8 mouse cellular contexts compared by ENCODE assay signal in the genomic region with DNA sequence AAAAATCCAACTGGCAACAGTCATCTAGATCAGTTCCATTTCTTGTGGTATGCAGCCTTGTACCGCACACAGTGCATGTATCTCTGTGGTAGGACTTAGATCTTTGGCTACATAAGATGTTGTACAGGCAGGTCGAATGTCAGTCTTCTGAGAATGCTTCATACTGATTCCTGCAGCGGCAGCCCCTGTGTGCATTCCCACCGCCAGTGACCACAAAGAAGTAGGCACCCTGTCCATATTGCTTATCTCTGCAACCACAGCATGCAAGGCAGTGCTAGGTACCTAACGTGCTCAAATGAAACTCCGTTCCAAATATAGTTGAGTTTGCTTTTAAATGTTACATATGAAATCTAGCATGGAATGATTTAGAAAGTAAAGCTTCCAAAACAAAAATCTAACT. TPM values are rescaled to one million over a fixed set of nuclear protein-coding genes. Genes with fewer than 3 reads are reported as not detected.
DNase-seq lines count a peak whose midpoint lies in the region; ATAC-seq and TF ChIP-seq lines count a peak whose summit lies in the region.

No protein-coding gene starts in this region.

- H3K4me1 ChIP-seq in lung, postnatal 0 days (ENCODE audit: insufficient read depth, low read depth, low read length), result 0 out of 2 replicates have a peak, but pooled peaks cover 4% of the 10 kb centered on the region
- H3K4me1 ChIP-seq in forebrain, embryonic 11.5 days (replicated peaks; ENCODE audit: control insufficient read depth, insufficient read depth, low read length), result no peaks in the 10 kb centered on the region
- H3K4me1 ChIP-seq in limb, embryonic 15.5 days, result peaks cover 6% of the 10 kb centered on the region; the same call in 1 of the 2 replicates
- H3K4me1 ChIP-seq in stomach, postnatal 0 days (replicated peaks; ENCODE audit: control insufficient read depth, insufficient read depth), result no peaks in the 10 kb centered on the region

- peak overlapping the region; percentile 75; the same call in 1 of the 2 replicates for H3K4me2 ChIP-seq in lung, postnatal 0 days (replicated peaks; ENCODE audit: low read depth, low read length)
- peak overlapping the region; percentile 79; the same call in 1 of the 2 replicates for H3K4me2 ChIP-seq in forebrain, embryonic 11.5 days (ENCODE audit: low read depth, low read length, severe bottlenecking)
- peak overlapping the region; percentile 54 for H3K4me2 ChIP-seq in limb, embryonic 15.5 days
- peak overlapping the region; percentile 67 for H3K4me2 ChIP-seq in stomach, postnatal 0 days (replicated peaks; ENCODE audit: low read depth)

- H3K9ac ChIP-seq in lung, postnatal 0 days (replicated peaks; ENCODE audit: low read depth), result peak overlapping the region; percentile 72
- H3K9ac ChIP-seq in forebrain, embryonic 11.5 days (ENCODE audit: low read length), result no peak overlapping the region
- no peak overlapping the region for H3K9ac ChIP-seq in limb, embryonic 15.5 days
- peak overlapping the region; percentile 94; the same call in 1 of the 2 replicates for H3K9ac ChIP-seq in stomach, postnatal 0 days (ENCODE audit: low read length)

- peak overlapping the region; percentile 92; the same call in 1 of the 2 replicates for H3K4me3 ChIP-seq in lung, postnatal 0 days (ENCODE audit: low read depth, low read length)
- H3K4me3 ChIP-seq in forebrain, embryonic 11.5 days (ENCODE audit: low read depth, low read length), result no peak overlapping the region; the same call in 1 of the 2 replicates
- H3K4me3 ChIP-seq in limb, embryonic 15.5 days, result peak overlapping the region; percentile 95
- peak overlapping the region; percentile 84 for H3K4me3 ChIP-seq in stomach, postnatal 0 days (ENCODE audit: low read depth, low read length)

- no peaks in the 10 kb centered on the region for H3K9me3 ChIP-seq in lung, postnatal 0 days (ENCODE audit: low read length)
- no peaks in the 10 kb centered on the region for H3K9me3 ChIP-seq in forebrain, embryonic 11.5 days (ENCODE audit: control insufficient read depth, low read length)
- H3K9me3 ChIP-seq in limb, embryonic 15.5 days, result no peaks in the 10 kb centered on the region
- no peaks in the 10 kb centered on the region for H3K9me3 ChIP-seq in stomach, postnatal 0 days (ENCODE audit: control insufficient read depth, low read length)

- DNase-seq in lung, postnatal 0 days (ENCODE audit: low spot score), result no peak
- DNase-seq in lung, adult 18-20 months, result no peak
- no peak for DNase-seq in forebrain, embryonic 11.5 days (ENCODE audit: low spot score)
- DNase-seq in stomach, postnatal 0 days (ENCODE audit: low spot score), result no peak
- no peak for DNase-seq in adrenal gland, postnatal 14 days
- DNase-seq in right cerebral cortex, postnatal 4 days, result no peak
- DNase-seq in right cerebral cortex, adult 18-20 months, result no peak

- no peak for TF ChIP-seq CTCF in lung, postnatal 0 days (IDR thresholded peaks at IDR 0.05)
- no peak for TF ChIP-seq CTCF in stomach, postnatal 0 days (IDR thresholded peaks at IDR 0.05; ENCODE audit: low read depth)

- TF ChIP-seq EP300 in lung, postnatal 0 days (IDR thresholded peaks at IDR 0.05), result no peak
- TF ChIP-seq EP300 in stomach, postnatal 0 days (optimal IDR thresholded peaks at IDR 0.05), result no peak

- 47% methylated on average over 6 of the region's 6 CpGs for WGBS in lung, postnatal 0 days
- 86% methylated on average over 6 of the region's 6 CpGs for WGBS in forebrain, embryonic 11.5 days
- 76% methylated on average over 6 of the region's 6 CpGs for WGBS in limb, embryonic 15.5 days
- 61% methylated on average over 6 of the region's 6 CpGs for WGBS in stomach, postnatal 0 days

- no peak overlapping the region for H3K27ac ChIP-seq in lung, postnatal 0 days (ENCODE audit: low read length)
- no peak overlapping the region for H3K27ac ChIP-seq in forebrain, embryonic 11.5 days (ENCODE audit: low read depth, low read length)
- H3K27ac ChIP-seq in limb, embryonic 15.5 days, result no peak overlapping the region
- H3K27ac ChIP-seq in stomach, postnatal 0 days (replicated peaks), result no peak overlapping the region

- H3K27me3 ChIP-seq in lung, postnatal 0 days (replicated peaks; ENCODE audit: insufficient read depth, low read length), result no peaks in the 10 kb centered on the region
- no peaks in the 10 kb centered on the region for H3K27me3 ChIP-seq in forebrain, embryonic 11.5 days (ENCODE audit: control insufficient read depth, insufficient read depth, low read length)
- no peaks in the 10 kb centered on the region for H3K27me3 ChIP-seq in limb, embryonic 15.5 days
- H3K27me3 ChIP-seq in stomach, postnatal 0 days (ENCODE audit: control insufficient read depth, insufficient read depth, low read length), result no peaks in the 10 kb centered on the region

- no peak for ATAC-seq in lung, postnatal 0 days
- ATAC-seq in forebrain, embryonic 11.5 days (replicated peaks; ENCODE audit: low FRiP score), result no peak
- no peak for ATAC-seq in limb, embryonic 15.5 days (ENCODE audit: insufficient number of reproducible peaks, low FRiP score, low TSS enrichment, low read depth)
- no peak for ATAC-seq in stomach, postnatal 0 days (ENCODE audit: low FRiP score, low TSS enrichment)

- H3K36me3 ChIP-seq in lung, postnatal 0 days (ENCODE audit: insufficient read depth, low read length), result no peaks in the 10 kb centered on the region
- no peaks in the 10 kb centered on the region for H3K36me3 ChIP-seq in forebrain, embryonic 11.5 days (ENCODE audit: control insufficient read depth, insufficient read depth, low read length)
- 0 out of 2 replicates have a peak, but pooled peaks cover under 1% of the 10 kb centered on the region for H3K36me3 ChIP-seq in limb, embryonic 15.5 days
- H3K36me3 ChIP-seq in stomach, postnatal 0 days (ENCODE audit: control insufficient read depth, insufficient read depth, low read length), result no peaks in the 10 kb centered on the region

RNA-seq across cellular contexts. Expression of a gene that starts 1.0 kb away (rescaled TPM):
- 42.3 and 44.6 TPM in 2 replicates for polyA plus RNA-seq in lung, postnatal 0 days (2015; fragmentation: Nextera tagmentation; extraction: Ambion mirVana)
- 16.6 and 19.9 TPM in 2 replicates for polyA plus RNA-seq in forebrain, embryonic 11.5 days (2014; fragmentation: Nextera tagmentation; extraction: Ambion mirVana)
- polyA plus RNA-seq in limb, embryonic 15.5 days (2015; fragmentation: Nextera tagmentation; extraction: Ambion mirVana), result 34.2 and 40.5 TPM in 2 replicates
- polyA plus RNA-seq in stomach, postnatal 0 days (2015; fragmentation: Nextera tagmentation; extraction: Ambion mirVana), result 35.7 and 37.2 TPM in 2 replicates
- total RNA-seq in adrenal gland, postnatal 14 days (2021), result 16.7 and 19.7 TPM in 2 replicates

Comparison
In these comparisons a context has a peak if more than half of its experiments do, and no peak if none do; other contexts are left out.
1. H3K9ac ChIP-seq: peak in lung, postnatal 0 days (single experiment) and stomach, postnatal 0 days (single experiment); none in forebrain, embryonic 11.5 days (single experiment) and limb, embryonic 15.5 days (single experiment).
2. Peak in every context shown above with its lines, with median percentiles within 50 percentile points of each other: H3K4me2 ChIP-seq.